Mouse (Mus musculus) left cerebral cortex, adult 18-20 months (tissue): ENCODE measurements at regions not wholly inside any gene's neighbourhood (a gene's known extent, or its start where the extent isn't known, plus 50 kb on each side); places are given as distances from the start of the nearest gene placed in this dataset.
A peak's percentile ranks its signal among the peaks of the same experiment; 100 is the strongest.

Experiments used
- DNase-seq, 2 experiments: peaks; one replicate each; pipeline ENCODE4 v3.0.0; 2021 to 2022; ENCODE audit warnings: low spot score in 2 of 2, mixed read lengths in 1 of 2

- no peak for DNase-seq
These were observed 175.3 kb upstream of the Cypt12 start for GRCm38 (mm10) chr3:17772886-17773285.

- DNase-seq, result peak; percentile 60 to 64
These were observed 169.1 kb upstream of the Cypt12 start for GRCm38 (mm10) chr3:17779152-17779551.

DNA sequence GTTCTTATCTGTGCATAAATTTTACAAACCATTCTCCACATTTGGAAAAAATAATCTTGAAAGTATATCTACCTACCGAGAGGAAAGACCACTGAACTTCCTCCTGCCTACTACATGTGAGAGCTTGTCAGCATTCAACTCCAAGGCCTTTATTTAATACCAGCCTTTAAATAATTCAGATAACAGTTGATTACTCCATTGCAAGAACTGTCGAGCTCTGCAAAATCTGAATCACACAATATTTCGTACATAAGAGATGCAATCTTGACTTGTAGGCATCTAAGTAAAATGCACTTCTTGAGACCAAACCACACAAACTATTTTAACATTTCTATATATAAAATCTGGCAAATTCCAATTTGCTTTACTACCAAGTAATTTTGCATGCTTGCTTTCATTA, 164.1 kb upstream of the Cypt12 start:
- no peak for DNase-seq

- no peak for DNase-seq
These were observed 163.6 kb upstream of the Cypt12 start for GRCm38 (mm10) chr3:17784587-17784986.

DNA sequence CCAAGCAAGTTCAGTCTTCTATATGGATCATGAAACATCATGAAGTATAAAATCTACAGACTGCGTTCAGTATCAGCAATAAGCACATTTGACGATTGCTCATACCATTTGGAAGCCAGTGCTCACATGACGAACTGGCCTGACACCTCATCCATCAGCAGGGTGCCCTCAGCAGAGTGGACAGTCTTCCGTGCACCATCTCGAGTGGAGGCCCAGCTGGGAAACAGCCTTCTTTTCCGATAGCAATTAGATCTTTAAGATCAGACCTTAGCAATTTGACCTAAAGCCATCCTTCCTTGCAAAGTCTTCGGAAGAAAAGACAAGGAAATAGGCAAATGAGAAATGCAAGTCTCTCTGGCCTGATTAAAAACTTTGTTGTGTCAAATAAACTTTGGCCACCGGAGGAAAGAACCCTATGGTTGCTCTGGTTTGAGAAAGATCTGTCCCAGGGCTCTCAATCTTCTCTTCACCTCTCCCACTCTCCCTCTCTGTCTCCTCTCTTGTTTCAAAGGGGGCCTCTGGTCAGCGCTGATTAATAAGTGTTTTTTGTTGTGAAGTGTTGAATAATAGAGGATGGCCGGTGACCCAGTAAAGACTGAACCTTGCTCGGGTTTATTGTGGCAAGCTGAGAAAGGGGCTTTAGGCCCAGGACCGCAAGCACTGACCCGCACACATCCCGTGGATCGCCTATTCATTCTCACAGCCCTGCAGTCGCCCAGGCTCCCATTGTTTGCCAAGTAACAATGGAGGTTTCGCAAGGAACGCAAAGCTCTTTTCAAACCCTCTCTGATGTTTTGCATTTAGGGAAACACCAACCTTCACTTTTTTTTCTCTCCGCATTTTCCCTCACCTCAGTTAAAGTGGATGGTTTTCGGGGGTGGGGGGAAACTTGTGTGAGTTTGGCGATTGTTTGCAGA, 162.8 kb upstream of the Cypt12 start:
- DNase-seq, result no peak

- peak; percentile 55 to 72 for DNase-seq
These were observed 162.0 kb upstream of the Cypt12 start for GRCm38 (mm10) chr3:17786023-17786720.

GRCm38 (mm10) chr3:17786721-17787442, 161.3 kb upstream of the Cypt12 start:
- peak in 1 of 2 experiments; percentile 45 for DNase-seq

GRCm38 (mm10) chr3:17787443-17788333, 160.5 kb upstream of the Cypt12 start:
- DNase-seq, result no peak

DNA sequence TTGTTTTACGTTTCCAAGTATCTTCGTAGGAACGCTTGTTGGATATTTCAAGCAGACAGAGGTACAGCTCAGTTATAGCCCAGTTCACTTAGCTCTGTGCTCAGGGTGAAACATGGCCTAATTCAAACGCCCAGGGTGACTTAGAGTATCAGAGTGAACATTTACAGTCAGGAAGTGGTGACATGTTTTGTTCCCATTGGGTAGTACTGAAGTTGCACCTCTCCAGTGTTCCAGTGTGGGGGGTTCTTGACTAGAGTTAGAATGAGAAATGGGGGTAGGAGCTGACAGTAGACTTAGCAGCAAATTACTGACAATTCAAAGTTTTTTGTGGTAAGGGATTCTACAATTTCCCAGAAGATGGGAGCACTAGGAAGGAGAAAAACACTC, 159.9 kb upstream of the Cypt12 start:
- no peak for DNase-seq

GRCm38 (mm10) chr3:17788778-17789299, 159.4 kb upstream of the Cypt12 start:
- no peak for DNase-seq

DNA sequence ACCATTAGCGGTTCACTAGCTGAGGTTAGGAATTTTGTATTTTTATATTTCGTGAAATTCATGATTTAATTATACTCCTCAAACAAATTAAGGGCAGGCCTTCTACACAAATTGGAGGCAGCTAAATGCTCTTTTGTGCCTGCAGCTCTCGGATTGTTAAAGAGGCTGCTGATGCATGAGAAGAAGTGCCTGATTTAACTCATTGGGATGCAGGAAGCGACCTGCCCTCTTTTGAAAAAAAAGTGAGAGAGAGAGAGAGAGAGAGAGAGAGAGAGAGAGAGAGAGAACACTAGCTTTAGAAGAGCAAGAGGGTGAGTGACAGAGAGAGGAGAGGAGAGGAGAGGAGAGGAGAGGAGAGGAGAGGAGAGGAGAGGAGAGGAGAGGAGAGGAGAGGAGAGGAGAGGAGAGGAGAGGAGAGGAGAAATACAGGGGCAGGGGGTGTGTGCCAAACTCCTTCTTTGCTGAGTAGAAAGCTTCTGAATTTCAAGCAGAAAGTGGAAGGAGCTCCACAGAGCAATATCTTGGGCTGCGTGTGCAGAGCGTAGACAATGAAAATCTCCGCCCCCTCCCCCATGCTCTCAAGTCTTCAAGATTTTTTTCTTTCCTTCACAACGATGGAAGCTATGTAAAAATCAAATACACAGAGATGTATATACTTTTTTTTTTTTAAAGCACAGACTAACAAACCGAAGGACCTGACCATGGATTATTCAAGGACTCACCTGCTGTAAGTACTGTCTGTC, 158.6 kb upstream of the Cypt12 start:
- DNase-seq, result peak in 1 of 2 experiments; percentile 58

DNA sequence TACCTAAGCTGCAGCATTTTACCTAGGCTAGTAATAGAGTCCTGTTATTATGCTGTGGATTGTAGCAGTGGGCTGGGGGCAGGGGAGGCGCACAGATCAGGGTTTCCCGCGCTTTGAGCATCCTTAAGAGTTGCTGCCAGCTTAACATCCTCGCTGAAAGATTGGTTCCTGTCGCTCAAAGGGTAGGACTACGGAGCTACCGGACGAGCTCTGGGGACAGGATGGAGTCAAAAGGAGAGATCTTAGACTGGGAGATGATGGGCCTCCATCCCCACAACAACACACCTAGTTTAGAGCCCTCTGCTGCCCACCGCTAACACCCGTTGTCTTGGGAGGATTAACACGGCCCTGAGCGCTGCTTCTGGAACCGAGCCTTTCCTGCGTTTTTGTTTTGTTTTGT, 157.9 kb upstream of the Cypt12 start:
- peak in 1 of 2 experiments; percentile 48 for DNase-seq

DNA sequence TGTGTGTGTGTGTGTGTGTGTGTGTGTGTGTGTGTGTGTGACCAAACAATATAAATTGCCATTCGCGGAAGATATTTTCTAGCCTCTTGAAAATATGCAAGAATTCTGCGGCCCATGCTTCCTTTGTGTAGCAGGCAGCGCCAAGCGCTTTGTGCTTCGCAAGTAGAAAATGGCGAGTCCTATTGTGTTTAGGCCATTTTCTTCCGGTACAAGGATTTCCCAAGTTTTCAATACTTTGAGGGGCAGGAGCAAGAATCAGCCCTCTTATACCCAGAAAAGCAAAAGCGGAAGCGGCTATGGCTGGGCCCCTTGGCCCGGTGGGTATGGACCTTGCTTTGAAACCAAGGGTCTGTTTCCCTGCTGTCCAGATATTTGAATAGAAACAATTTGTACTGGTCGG, 157.4 kb upstream of the Cypt12 start:
- no peak for DNase-seq

GRCm38 (mm10) chr3:17791381-17792320, 156.6 kb upstream of the Cypt12 start:
- DNase-seq, result no peak

- no peak for DNase-seq
These were observed 155.6 kb upstream of the Cypt12 start for GRCm38 (mm10) chr3:17792537-17793039.

DNA sequence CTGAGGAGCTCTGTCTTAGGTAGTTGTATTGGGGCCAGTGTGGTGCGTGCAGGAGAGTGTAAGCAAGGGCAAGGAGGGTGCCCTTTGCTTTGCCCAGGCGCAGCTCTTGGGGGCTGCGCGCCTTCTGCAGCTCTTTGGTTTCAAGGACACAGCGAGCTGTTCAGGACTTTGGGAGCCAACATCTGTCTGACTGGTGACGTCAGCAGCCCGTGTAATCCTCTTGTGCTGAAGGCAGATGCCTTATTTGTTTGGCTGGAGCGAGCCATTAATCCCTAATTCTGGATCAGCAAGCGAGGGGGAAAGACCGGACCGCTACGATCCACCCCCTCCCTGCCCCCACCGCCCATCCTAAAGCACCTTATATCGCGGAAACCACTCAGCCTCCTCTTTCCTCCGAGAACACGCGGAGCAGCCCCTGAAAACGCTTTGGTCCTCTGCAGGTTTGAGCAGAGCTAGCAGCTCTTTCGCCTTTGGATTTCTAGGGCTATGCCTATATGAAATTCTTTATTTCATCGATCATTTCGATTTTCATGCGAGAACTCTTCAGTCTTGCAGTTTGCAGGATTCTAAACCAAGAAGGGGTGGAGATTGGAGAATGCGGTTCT, 154.5 kb upstream of the Cypt12 start:
- peak; percentile 70 to 79 for DNase-seq

GRCm38 (mm10) chr3:17794251-17795061, 153.8 kb upstream of the Cypt12 start:
- DNase-seq, result peak; percentile 66 to 73
